Mouse (Mus musculus): ENCODE measurements at regions not wholly inside any gene's neighbourhood (a gene's known extent, or its start where the extent isn't known, plus 50 kb on each side); places are given as distances from the start of the nearest gene placed in this dataset.

DNA sequence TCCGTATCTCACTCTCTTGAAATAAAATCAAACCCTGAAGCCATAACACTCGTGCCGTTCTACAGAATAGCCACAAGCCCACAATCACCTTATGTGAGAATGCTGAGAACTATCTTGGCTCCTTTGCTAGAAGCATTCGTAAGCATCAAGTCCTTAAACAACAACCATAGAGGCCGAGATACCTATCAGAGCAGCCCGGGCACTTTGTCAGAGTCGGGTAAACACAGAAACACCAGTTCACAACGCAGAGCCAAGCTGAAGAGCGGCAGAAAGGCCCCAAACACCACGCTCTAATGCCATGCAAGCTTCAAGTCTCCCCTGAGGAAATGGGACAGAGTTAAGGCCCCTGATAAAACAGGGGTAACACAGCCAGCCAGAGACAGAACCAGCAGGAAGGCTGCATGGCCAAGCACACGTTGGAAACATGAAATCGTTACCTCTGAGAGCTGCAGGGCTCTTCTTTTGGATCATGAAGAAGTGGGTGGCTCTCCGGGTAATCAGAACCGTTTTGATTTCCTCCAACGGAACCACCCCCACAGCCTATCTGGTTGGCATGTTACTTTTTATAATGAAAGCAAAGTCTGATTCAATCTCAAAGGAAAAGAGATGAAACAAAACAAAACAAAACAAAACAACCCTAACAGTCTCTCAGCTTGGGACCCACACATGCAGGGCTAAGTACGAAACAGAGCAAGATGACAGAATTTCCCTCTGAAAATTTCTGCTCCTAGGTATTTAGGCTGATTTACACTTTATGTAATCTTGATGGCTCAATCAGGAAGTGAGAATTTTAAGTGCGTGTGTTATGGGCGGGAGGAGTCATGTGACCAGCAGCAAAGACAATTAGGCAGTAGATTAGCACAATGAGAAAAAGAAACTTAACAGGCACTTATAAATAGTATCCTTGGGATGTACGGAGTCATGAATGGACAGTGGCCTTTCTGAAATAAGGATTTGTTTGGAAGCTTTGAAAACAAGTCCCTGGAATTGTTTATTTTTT, 155.8 kb upstream of the Klf14 start:
- no peak for ATAC-seq (ENCODE audit: low read depth)
- H3K27me3 ChIP-seq (ENCODE audit: control insufficient read depth, insufficient read depth, low read length) = no peaks in the 10 kb centered on the region

DNA sequence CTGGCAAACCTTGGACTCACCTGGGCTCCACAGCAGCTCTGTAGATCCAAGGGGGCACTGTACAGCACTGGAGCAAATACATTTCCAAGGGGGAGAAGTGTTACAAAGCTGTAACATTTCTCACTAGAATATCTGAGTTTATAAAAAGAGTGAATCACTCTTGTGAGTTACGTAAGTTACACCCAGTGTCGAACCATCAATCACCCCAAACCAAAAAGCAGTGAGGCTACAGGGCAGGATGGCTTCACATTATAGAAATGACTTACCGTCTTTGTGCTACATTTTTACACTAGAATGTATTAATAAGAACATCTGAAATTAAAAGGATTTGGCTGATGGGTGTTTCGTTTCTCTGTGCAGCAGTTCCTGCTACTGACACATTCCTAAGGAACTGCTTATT, 156.7 kb upstream of the Klf14 start:
- ATAC-seq (ENCODE audit: low read depth) = no peak
- no peaks in the 10 kb centered on the region for H3K9me3 ChIP-seq (ENCODE audit: control insufficient read depth, low read length)
- WGBS = 86% methylated on average over 4 of the region's 4 CpGs
- H3K4me1 ChIP-seq (ENCODE audit: control insufficient read depth, insufficient read depth, low read length) = no peaks in the 10 kb centered on the region
- no peaks in the 10 kb centered on the region for H3K27me3 ChIP-seq (ENCODE audit: control insufficient read depth, insufficient read depth, low read length)
- no peaks in the 10 kb centered on the region for H3K36me3 ChIP-seq (ENCODE audit: control insufficient read depth, insufficient read depth, low read length)
- no peak overlapping the region for H3K4me3 ChIP-seq (ENCODE audit: low read depth, low read length)
- no peak overlapping the region for H3K4me2 ChIP-seq (ENCODE audit: low read depth, low read length)
- no peak overlapping the region for H3K27ac ChIP-seq (ENCODE audit: low read depth, low read length)
- no peak overlapping the region for H3K9ac ChIP-seq (replicated peaks; ENCODE audit: low read depth, low read length)

More for the DNA sequence above, 155.8 kb upstream of the Klf14 start:
- no peaks in the 10 kb centered on the region for H3K36me3 ChIP-seq (ENCODE audit: control insufficient read depth, insufficient read depth, low read length)
- no peak overlapping the region for H3K27ac ChIP-seq (ENCODE audit: low read depth, low read length)
- 75% methylated on average over 19 of the region's 19 CpGs for WGBS
- no peaks in the 10 kb centered on the region for H3K4me1 ChIP-seq (ENCODE audit: control insufficient read depth, insufficient read depth, low read length)
- no peaks in the 10 kb centered on the region for H3K9me3 ChIP-seq (ENCODE audit: control insufficient read depth, low read length)
- no peak overlapping the region for H3K4me2 ChIP-seq (ENCODE audit: low read depth, low read length)
- no peak overlapping the region for H3K4me3 ChIP-seq (ENCODE audit: low read depth, low read length)
- H3K9ac ChIP-seq (replicated peaks; ENCODE audit: low read depth, low read length) = no peak overlapping the region

DNA sequence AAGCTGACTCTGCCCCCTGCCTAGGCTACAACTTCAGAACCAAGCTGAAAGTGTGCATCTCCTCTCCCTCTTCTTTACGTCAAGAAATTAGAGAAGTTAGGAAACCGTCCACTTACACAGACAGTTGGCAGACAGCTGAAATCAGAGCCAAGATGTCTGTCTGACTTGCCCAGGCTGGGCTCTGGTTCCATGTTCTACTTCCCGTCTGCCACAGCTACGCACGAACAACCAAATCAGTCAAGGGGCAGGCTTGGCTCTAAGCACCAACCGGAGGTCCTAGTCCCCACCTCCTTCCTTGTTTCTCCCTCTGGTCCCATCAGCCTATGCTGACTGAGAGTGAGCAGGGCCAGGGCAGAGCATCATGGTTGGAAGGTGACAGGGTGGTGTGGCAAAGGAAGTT, 157.5 kb upstream of the Klf14 start:
- no peak overlapping the region for H3K9ac ChIP-seq (replicated peaks; ENCODE audit: low read depth, low read length)
- H3K27ac ChIP-seq (ENCODE audit: low read depth, low read length) = no peak overlapping the region
- no peaks in the 10 kb centered on the region for H3K9me3 ChIP-seq (ENCODE audit: control insufficient read depth, low read length)
- ATAC-seq (ENCODE audit: low read depth) = no peak
- no peaks in the 10 kb centered on the region for H3K27me3 ChIP-seq (ENCODE audit: control insufficient read depth, insufficient read depth, low read length)
- no peak overlapping the region for H3K4me3 ChIP-seq (ENCODE audit: low read depth, low read length)
- H3K4me2 ChIP-seq (ENCODE audit: low read depth, low read length) = no peak overlapping the region
- no peaks in the 10 kb centered on the region for H3K36me3 ChIP-seq (ENCODE audit: control insufficient read depth, insufficient read depth, low read length)
- no peaks in the 10 kb centered on the region for H3K4me1 ChIP-seq (ENCODE audit: control insufficient read depth, insufficient read depth, low read length)
- 79% methylated on average over 6 of the region's 6 CpGs for WGBS

DNA sequence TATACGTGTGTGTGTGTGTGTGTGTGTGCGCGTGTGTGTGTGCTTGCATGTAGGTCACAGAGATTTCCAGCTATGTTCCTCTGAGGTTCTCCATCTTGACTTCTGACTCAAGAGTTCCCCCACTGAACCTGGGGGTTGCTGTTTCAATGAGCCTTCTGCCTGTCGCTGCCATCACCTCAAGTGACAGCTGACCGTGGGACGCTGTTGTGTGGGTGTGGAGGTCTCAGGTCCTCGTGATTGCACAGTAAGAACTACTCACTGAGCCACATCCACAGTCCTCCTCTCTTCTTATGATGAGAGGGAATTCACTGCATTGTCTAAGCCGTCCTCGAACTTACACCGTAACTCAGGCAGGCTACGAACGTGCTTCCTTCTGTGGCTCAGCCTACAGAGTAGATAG, 158.8 kb upstream of the Klf14 start:
- H3K9me3 ChIP-seq (ENCODE audit: control insufficient read depth, low read length) = no peaks in the 10 kb centered on the region
- H3K4me3 ChIP-seq (ENCODE audit: low read depth, low read length) = no peak overlapping the region
- no peak overlapping the region for H3K27ac ChIP-seq (ENCODE audit: low read depth, low read length)
- no peak for ATAC-seq (ENCODE audit: low read depth)
- WGBS = 94% methylated on average over 12 of the region's 12 CpGs
- no peaks in the 10 kb centered on the region for H3K36me3 ChIP-seq (ENCODE audit: control insufficient read depth, insufficient read depth, low read length)
- no peaks in the 10 kb centered on the region for H3K27me3 ChIP-seq (ENCODE audit: control insufficient read depth, insufficient read depth, low read length)
- no peak overlapping the region for H3K4me2 ChIP-seq (ENCODE audit: low read depth, low read length)
- H3K9ac ChIP-seq (replicated peaks; ENCODE audit: low read depth, low read length) = no peak overlapping the region
- no peaks in the 10 kb centered on the region for H3K4me1 ChIP-seq (ENCODE audit: control insufficient read depth, insufficient read depth, low read length)

DNA sequence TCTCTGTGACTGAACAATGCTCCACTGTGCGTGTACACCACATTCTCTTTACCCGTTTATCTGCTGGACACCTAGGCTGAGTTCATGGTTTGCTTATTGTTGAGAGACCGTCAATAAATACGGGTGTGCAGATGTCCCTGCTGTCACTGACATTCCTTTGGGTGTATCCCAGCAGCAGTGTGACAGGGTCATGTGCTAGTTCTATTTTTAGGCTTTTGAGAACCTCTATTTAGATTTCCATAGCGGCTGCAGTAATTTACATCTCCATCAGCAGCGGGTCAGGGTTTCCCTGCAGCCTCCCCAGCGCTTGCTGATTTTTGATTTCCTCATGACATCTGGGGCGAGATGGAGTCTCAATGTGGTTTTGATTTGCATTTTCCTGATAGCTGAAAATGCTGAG, 162.1 kb upstream of the Klf14 start:
- Histone ChIP-seq H3K9ac (replicated peaks; ENCODE audit: low read depth, low read length) (no peak overlapping the region), H3K4me3 (ENCODE audit: low read depth, low read length) (no peak overlapping the region), H3K4me2 (ENCODE audit: low read depth, low read length) (no peak overlapping the region), H3K27me3 (ENCODE audit: control insufficient read depth, insufficient read depth, low read length) (no peaks in the 10 kb centered on the region), H3K27ac (ENCODE audit: low read depth, low read length) (no peak overlapping the region), H3K9me3 (ENCODE audit: control insufficient read depth, low read length) (no peaks in the 10 kb centered on the region), H3K36me3 (ENCODE audit: control insufficient read depth, insufficient read depth, low read length) (no peaks in the 10 kb centered on the region), H3K4me1 (ENCODE audit: control insufficient read depth, insufficient read depth, low read length) (no peaks in the 10 kb centered on the region)
- no peak for ATAC-seq (ENCODE audit: low read depth)
- 10% methylated on average over 8 of the region's 8 CpGs for WGBS

DNA sequence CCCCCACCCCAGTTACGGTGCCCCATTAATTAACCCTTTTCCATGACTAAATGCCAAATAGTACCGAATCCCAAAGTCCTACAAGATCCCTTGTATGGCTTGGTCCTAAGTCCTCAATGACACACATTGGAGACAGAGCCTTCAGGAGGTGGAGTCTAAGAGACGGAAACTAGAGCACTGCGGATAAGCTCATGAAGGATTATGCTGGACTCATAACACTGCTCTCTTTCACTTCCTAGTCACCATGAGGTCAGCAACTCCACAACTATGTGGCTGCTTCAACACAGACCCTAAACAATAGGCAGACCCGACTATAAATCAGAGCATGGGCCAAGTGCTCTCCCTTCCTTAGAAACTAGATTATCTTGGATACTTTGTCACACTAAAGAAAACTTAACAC, 164.0 kb upstream of the Klf14 start:
- Histone ChIP-seq H3K4me3 (ENCODE audit: low read depth, low read length) (no peak overlapping the region), H3K27ac (ENCODE audit: low read depth, low read length) (no peak overlapping the region), H3K4me2 (ENCODE audit: low read depth, low read length) (no peak overlapping the region), H3K9me3 (ENCODE audit: control insufficient read depth, low read length) (no peaks in the 10 kb centered on the region), H3K36me3 (ENCODE audit: control insufficient read depth, insufficient read depth, low read length) (no peaks in the 10 kb centered on the region), H3K9ac (replicated peaks; ENCODE audit: low read depth, low read length) (no peak overlapping the region), H3K27me3 (ENCODE audit: control insufficient read depth, insufficient read depth, low read length) (no peaks in the 10 kb centered on the region), H3K4me1 (ENCODE audit: control insufficient read depth, insufficient read depth, low read length) (no peaks in the 10 kb centered on the region)
- no peak for ATAC-seq (ENCODE audit: low read depth)
- WGBS = 77% methylated on average over 5 of the region's 5 CpGs

DNA sequence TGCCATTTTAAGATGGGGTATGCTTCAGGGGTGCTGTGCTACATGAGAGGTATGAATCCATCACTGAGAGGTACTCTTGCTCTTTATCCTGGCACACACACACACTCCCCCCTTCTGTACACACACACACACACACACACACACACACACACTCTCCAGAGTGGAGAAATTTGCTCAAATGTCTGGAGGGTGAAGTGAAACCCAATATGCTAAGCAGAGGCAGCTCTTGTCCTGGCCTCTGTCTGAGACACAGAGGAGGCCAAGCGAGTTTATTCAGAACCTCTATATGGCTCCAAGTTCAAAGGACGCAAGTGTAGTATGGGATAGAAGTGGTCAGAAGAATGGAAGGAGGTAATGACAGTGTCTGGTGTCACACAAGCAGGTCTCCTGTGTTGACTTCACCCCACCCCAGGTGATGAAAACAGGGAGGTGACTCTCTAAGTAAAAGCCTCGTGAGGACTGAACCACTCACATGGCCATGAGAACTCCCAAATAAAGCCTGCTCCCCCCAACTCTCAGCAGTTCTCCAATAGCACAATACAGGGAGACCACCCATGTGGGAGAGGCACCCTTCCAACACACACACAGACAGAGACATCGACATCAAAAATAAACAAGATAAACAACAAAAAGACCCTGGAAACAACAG, 164.6 kb upstream of the Klf14 start:
- Histone ChIP-seq H3K27me3 (ENCODE audit: control insufficient read depth, insufficient read depth, low read length) (no peaks in the 10 kb centered on the region), H3K9me3 (ENCODE audit: control insufficient read depth, low read length) (no peaks in the 10 kb centered on the region), H3K4me3 (ENCODE audit: low read depth, low read length) (no peak overlapping the region), H3K27ac (ENCODE audit: low read depth, low read length) (no peak overlapping the region), H3K4me2 (ENCODE audit: low read depth, low read length) (no peak overlapping the region), H3K36me3 (ENCODE audit: control insufficient read depth, insufficient read depth, low read length) (no peaks in the 10 kb centered on the region), H3K9ac (replicated peaks; ENCODE audit: low read depth, low read length) (no peak overlapping the region), H3K4me1 (ENCODE audit: control insufficient read depth, insufficient read depth, low read length) (no peaks in the 10 kb centered on the region)
- 72% methylated on average over 4 of the region's 4 CpGs for WGBS
- no peak for ATAC-seq (ENCODE audit: low read depth)

DNA sequence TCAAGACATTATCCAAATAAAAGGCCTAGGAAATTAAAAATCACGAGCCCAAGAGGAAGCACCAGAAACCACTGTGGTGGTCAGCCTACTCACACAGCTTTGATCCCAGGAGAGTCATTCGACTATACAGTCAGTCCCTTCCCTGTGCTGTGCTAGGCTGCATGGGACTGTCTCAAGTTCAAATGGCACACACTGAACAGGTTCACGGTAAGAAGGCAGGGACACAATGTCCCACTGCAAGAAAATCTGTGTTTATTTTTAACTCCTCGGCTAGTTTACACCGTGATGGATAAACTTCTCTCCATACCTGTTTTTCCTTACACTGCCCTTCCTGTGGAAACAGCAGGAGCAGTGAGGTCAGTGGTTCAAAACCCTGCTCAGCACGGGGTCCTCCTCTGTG, 165.2 kb upstream of the Klf14 start:
- 77% methylated on average over 6 of the region's 6 CpGs for WGBS
- Histone ChIP-seq H3K4me3 (ENCODE audit: low read depth, low read length) (no peak overlapping the region), H3K9ac (replicated peaks; ENCODE audit: low read depth, low read length) (no peak overlapping the region), H3K27ac (ENCODE audit: low read depth, low read length) (no peak overlapping the region), H3K27me3 (ENCODE audit: control insufficient read depth, insufficient read depth, low read length) (no peaks in the 10 kb centered on the region), H3K9me3 (ENCODE audit: control insufficient read depth, low read length) (no peaks in the 10 kb centered on the region), H3K36me3 (ENCODE audit: control insufficient read depth, insufficient read depth, low read length) (no peaks in the 10 kb centered on the region), H3K4me2 (ENCODE audit: low read depth, low read length) (no peak overlapping the region), H3K4me1 (ENCODE audit: control insufficient read depth, insufficient read depth, low read length) (no peaks in the 10 kb centered on the region)
- no peak for ATAC-seq (ENCODE audit: low read depth)

DNA sequence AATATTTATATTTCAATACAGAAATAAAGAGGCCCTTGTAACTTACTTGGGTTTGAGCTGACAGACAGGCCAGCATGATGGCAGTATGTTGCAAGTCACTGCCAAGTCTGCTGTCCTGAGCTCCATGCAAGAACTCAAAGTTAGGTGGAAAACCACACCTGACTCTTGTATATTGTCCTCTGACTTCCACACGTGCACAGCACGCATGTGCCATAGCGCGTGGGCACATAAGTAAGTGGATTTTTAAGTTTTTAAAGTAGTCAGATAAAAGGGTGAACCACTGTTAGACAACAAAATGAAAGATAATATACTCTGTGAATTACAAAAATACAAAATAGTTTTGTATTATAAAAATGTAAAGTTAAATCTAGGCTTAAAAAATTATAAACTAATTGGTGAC, 166.0 kb upstream of the Klf14 start:
- Histone ChIP-seq H3K27ac (ENCODE audit: low read depth, low read length) (no peak overlapping the region), H3K36me3 (ENCODE audit: control insufficient read depth, insufficient read depth, low read length) (no peaks in the 10 kb centered on the region), H3K4me3 (ENCODE audit: low read depth, low read length) (no peak overlapping the region), H3K4me1 (ENCODE audit: control insufficient read depth, insufficient read depth, low read length) (no peaks in the 10 kb centered on the region), H3K4me2 (ENCODE audit: low read depth, low read length) (no peak overlapping the region), H3K9me3 (ENCODE audit: control insufficient read depth, low read length) (no peaks in the 10 kb centered on the region), H3K9ac (replicated peaks; ENCODE audit: low read depth, low read length) (no peak overlapping the region), H3K27me3 (ENCODE audit: control insufficient read depth, insufficient read depth, low read length) (no peaks in the 10 kb centered on the region)
- 94% methylated on average over 4 of the region's 4 CpGs for WGBS
- ATAC-seq (ENCODE audit: low read depth) = no peak
